Mouse (Mus musculus): ENCODE results near the gene Mars. TPM values are rescaled to one million over a fixed set of nuclear protein-coding genes. Genes with fewer than 3 reads are reported as not detected.

Gene Mars
- polyA plus RNA-seq, 1 experiment from 2014 or later = 112 TPM

DNA sequence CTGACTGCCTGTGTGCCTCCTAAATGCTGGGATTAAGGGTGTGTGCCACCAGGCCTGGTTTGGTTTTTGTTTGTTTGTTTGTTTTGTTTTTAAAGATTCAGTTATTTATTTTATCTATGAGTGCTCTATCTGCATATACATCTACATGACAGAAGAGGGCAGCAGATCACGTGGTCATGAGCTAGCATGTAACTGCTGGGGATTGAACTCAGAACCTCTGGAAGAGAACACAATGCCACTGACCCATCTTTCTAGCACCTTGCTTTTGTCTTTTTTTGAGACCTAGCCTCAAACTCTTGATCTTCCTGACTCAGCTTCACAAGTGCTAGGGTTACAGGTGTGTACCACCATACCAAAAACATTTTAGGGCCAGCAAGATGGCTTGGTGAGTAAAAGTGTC lies 23.7 kb upstream of the Mars start:
- peaks cover 50% of the 10 kb centered on the region for H3K27me3 ChIP-seq
- ATAC-seq (ENCODE audit: insufficient read depth) = no peak
- 35% methylated on average over 1 of the region's 1 CpGs for WGBS (ENCODE audit: insufficient replicate concordance)

GRCm38 (mm10) chr10:127333152-127333551 lies 21.6 kb upstream of the Mars start:
- Histone ChIP-seq H3K9me3 (replicated peaks) (no peaks in the 10 kb centered on the region), H3K27ac (replicated peaks) (no peak overlapping the region), H3K4me2 (no peak overlapping the region), H3K27me3 (peaks cover 29% of the 10 kb centered on the region), H3K36me3 (replicated peaks) (peaks cover 3% of the 10 kb centered on the region; the same call in 1 of the 2 replicates), H3K9ac (no peak overlapping the region), H3K4me3 (replicated peaks) (no peak overlapping the region), H3K4me1 (replicated peaks) (no peaks in the 10 kb centered on the region; the same call in none of the 2 replicates)
- whole genome bisulfite sequencing (ENCODE audit: insufficient replicate concordance) = 40% methylated on average over 5 of the region's 5 CpGs
- ATAC-seq (ENCODE audit: insufficient read depth) = no peak

More for the DNA sequence above, 23.7 kb upstream of the Mars start:
- H3K4me3 ChIP-seq (replicated peaks) = no peak overlapping the region
- H3K9me3 ChIP-seq (replicated peaks) = no peaks in the 10 kb centered on the region
- H3K4me2 ChIP-seq = no peak overlapping the region
- no peak overlapping the region for H3K9ac ChIP-seq
- H3K27ac ChIP-seq (replicated peaks) = no peak overlapping the region
- peaks cover 13% of the 10 kb centered on the region for H3K4me1 ChIP-seq (replicated peaks)
- H3K36me3 ChIP-seq (replicated peaks) = no peaks in the 10 kb centered on the region

DNA sequence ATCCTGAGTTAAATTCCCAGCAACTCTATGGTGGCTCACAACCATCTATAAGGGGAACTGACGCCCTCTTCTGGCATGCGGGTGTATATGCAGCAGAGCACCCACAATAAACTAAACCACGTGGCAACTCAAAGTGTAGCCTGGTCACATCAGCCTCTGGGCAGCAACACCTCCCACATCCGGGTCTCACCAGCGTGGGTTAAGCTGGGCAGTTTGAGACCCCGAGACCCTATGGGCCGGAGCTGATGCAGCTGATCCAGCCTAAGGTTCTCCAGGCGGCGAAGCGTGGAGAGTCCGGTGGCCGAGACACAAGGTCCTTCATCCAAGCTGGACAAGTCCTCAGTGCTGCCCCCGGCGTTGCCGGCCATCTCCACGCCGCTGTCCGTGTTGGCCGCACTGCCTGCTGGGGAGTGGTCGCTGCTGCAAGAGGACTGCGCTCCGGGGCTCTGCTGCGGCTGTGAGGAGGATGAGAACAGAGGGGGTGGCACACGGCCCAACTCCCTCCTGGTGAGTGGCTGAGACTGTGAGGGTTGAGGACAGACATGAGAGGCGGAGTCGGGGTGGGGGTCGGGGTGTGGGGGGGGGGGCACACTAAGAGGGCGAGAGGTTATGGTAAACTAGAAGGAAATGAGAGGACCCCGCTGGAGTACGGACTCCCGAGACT lies 20.8 kb upstream of the Mars start:
- Histone ChIP-seq H3K4me2 (peak overlapping the region; percentile 38; the same call in 1 of the 2 replicates), H3K9me3 (replicated peaks) (no peaks in the 10 kb centered on the region), H3K4me1 (replicated peaks) (no peaks in the 10 kb centered on the region; the same call in none of the 2 replicates), H3K27me3 (peaks cover 27% of the 10 kb centered on the region), H3K4me3 (replicated peaks) (no peak overlapping the region), H3K9ac (no peak overlapping the region), H3K27ac (replicated peaks) (no peak overlapping the region), H3K36me3 (replicated peaks) (peaks cover 3% of the 10 kb centered on the region; the same call in 1 of the 2 replicates)
- WGBS (ENCODE audit: insufficient replicate concordance) = 32% methylated on average over 31 of the region's 31 CpGs
- no peak for ATAC-seq (ENCODE audit: insufficient read depth)

- Histone ChIP-seq H3K27ac (replicated peaks) (no peak overlapping the region), H3K9me3 (replicated peaks) (no peaks in the 10 kb centered on the region), H3K9ac (no peak overlapping the region), H3K4me1 (replicated peaks) (peaks cover 19% of the 10 kb centered on the region), H3K27me3 (peaks cover 31% of the 10 kb centered on the region), H3K4me2 (no peak overlapping the region), H3K4me3 (replicated peaks) (no peak overlapping the region), H3K36me3 (replicated peaks) (peaks cover 3% of the 10 kb centered on the region; the same call in 1 of the 2 replicates)
- no peak for ATAC-seq (ENCODE audit: insufficient read depth)
- WGBS (ENCODE audit: insufficient replicate concordance) = 73% methylated on average over 7 of the region's 7 CpGs
Measured at GRCm38 (mm10) chr10:127330212-127330611, 18.6 kb upstream of the Mars start.

GRCm38 (mm10) chr10:127327461-127328145 lies 16.0 kb upstream of the Mars start:
- Histone ChIP-seq H3K27ac (replicated peaks) (no peak overlapping the region), H3K27me3 (peaks cover 31% of the 10 kb centered on the region), H3K4me2 (no peak overlapping the region; the same call in 1 of the 2 replicates), H3K4me1 (replicated peaks) (peaks cover 42% of the 10 kb centered on the region), H3K9ac (no peak overlapping the region), H3K9me3 (replicated peaks) (no peaks in the 10 kb centered on the region), H3K4me3 (replicated peaks) (no peak overlapping the region), H3K36me3 (replicated peaks) (peaks cover 3% of the 10 kb centered on the region; the same call in 1 of the 2 replicates)
- ATAC-seq (ENCODE audit: insufficient read depth) = no peak
- 73% methylated on average over 18 of the region's 18 CpGs for WGBS (ENCODE audit: insufficient replicate concordance)

DNA sequence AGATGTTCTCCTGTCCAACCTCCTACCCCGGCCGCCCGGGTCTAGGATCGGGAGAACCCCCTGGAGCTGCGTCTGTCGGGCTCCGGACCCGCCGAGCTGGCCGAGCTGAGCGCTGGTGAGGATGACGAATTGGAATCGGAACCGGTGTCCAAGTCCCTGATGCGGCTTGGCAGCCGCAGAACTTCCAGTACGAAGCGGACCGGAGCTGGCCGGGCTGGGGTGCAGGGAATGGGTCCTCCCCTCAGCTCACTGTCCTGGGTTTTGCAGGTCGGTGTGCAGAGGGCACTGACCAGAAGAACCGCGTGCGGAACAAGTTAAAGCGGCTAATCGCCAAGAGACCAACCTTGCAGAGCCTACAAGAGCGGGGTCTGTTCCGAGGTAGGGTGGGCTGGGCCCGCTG lies 15.2 kb upstream of the Mars start:
- 24% methylated on average over 29 of the region's 29 CpGs for WGBS (ENCODE audit: insufficient replicate concordance)
- H3K4me1 ChIP-seq (replicated peaks) = peaks cover 46% of the 10 kb centered on the region
- peaks cover 33% of the 10 kb centered on the region for H3K27me3 ChIP-seq
- peaks cover 3% of the 10 kb centered on the region; the same call in 1 of the 2 replicates for H3K36me3 ChIP-seq (replicated peaks)
- H3K4me2 ChIP-seq = peak overlapping the region; percentile 90
- H3K9ac ChIP-seq = peak overlapping the region; percentile 62
- no peak overlapping the region for H3K27ac ChIP-seq (replicated peaks)
- H3K4me3 ChIP-seq (replicated peaks) = peak overlapping the region; percentile 61
- no peaks in the 10 kb centered on the region for H3K9me3 ChIP-seq (replicated peaks)
- no peak for ATAC-seq (ENCODE audit: insufficient read depth)

- ATAC-seq (ENCODE audit: insufficient read depth) = peak; percentile 48
- under 1% methylated on average over 54 of the region's 54 CpGs for WGBS (ENCODE audit: insufficient replicate concordance)
- Histone ChIP-seq H3K4me3 (replicated peaks) (peak overlapping the region; percentile 61), H3K27me3 (peaks cover 27% of the 10 kb centered on the region), H3K4me2 (peak overlapping the region; percentile 90), H3K36me3 (replicated peaks) (peaks cover 3% of the 10 kb centered on the region; the same call in 1 of the 2 replicates), H3K4me1 (replicated peaks) (peaks cover 46% of the 10 kb centered on the region), H3K27ac (replicated peaks) (no peak overlapping the region), H3K9me3 (replicated peaks) (no peaks in the 10 kb centered on the region), H3K9ac (peak overlapping the region; percentile 62)
Measured at GRCm38 (mm10) chr10:127326017-127326801, 14.6 kb upstream of the Mars start.

DNA sequence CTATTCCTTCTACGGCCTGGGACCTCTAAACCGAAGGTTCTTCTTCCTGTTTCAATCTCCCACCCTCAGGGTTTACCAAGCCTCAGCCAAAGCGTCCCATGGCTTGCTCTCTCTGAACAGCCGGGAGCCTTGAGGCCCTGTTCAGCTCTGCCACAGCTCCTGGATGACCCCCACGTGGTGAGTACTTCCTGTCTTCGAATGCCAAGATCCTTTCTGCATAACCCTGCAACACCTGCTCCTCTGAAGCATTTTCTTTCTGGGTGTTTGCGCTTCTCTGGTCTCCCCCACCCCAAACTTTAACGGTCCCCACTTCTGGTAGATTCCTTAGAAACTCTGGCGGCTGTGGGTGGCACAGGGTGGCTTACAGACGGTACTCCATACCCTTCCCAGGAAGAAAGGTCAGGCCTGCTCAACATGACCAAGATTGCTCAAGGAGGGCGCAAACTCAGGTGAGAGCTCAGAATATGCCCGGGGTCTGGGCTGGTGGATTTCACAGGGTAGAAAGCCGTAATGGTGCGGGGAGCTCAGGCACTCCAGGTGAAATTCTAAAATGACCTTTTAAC lies 13.9 kb upstream of the Mars start:
- Histone ChIP-seq H3K9ac (peak overlapping the region; percentile 62), H3K4me3 (replicated peaks) (peak overlapping the region; percentile 61), H3K4me2 (peak overlapping the region; percentile 90), H3K4me1 (replicated peaks) (peaks cover 52% of the 10 kb centered on the region), H3K27me3 (peaks cover 27% of the 10 kb centered on the region), H3K9me3 (replicated peaks) (no peaks in the 10 kb centered on the region), H3K36me3 (replicated peaks) (peaks cover 3% of the 10 kb centered on the region; the same call in 1 of the 2 replicates), H3K27ac (replicated peaks) (no peak overlapping the region)
- 13% methylated on average over 14 of the region's 14 CpGs for WGBS (ENCODE audit: insufficient replicate concordance)
- no peak for ATAC-seq (ENCODE audit: insufficient read depth)

DNA sequence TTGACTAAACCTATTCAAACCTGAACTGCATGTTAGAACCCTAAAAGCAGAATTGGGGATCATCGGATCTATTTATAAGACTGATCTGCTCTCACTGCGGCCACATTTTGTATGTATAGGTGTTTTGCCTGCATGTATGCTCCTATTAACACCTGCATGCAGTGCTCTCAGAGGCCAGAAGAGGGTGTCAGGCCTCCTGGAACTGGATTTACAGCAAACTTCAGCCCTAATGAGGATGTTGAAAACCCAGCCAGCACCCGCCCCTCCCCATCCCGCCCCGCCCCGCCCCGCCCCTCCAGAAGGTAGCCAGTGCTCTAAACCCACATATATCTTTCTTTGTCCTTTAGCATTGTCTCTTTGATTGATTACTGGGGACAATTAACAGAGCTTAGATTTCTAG lies 12.9 kb upstream of the Mars start:
- Histone ChIP-seq H3K27me3 (peaks cover 27% of the 10 kb centered on the region), H3K4me1 (replicated peaks) (peaks cover 52% of the 10 kb centered on the region), H3K4me3 (replicated peaks) (peak overlapping the region; percentile 36), H3K36me3 (replicated peaks) (peaks cover 2% of the 10 kb centered on the region; the same call in 1 of the 2 replicates), H3K9me3 (replicated peaks) (no peaks in the 10 kb centered on the region), H3K4me2 (peak overlapping the region; percentile 90), H3K9ac (no peak overlapping the region), H3K27ac (replicated peaks) (no peak overlapping the region)
- WGBS (ENCODE audit: insufficient replicate concordance) = 2% methylated on average over 7 of the region's 7 CpGs
- peak; percentile 43; the same call in 1 of the 2 replicates for ATAC-seq (ENCODE audit: insufficient read depth)

- Histone ChIP-seq H3K36me3 (replicated peaks) (no peaks in the 10 kb centered on the region), H3K4me3 (replicated peaks) (peak overlapping the region; percentile 36), H3K4me2 (peak overlapping the region; percentile 90), H3K27me3 (peaks cover 27% of the 10 kb centered on the region), H3K9me3 (replicated peaks) (no peaks in the 10 kb centered on the region), H3K27ac (replicated peaks) (peak overlapping the region; percentile 60), H3K9ac (no peak overlapping the region; the same call in 1 of the 2 replicates), H3K4me1 (replicated peaks) (peaks cover 52% of the 10 kb centered on the region)
- WGBS (ENCODE audit: insufficient replicate concordance) = 20% methylated on average over 17 of the region's 17 CpGs
- no peak for ATAC-seq (ENCODE audit: insufficient read depth)
Measured at GRCm38 (mm10) chr10:127323131-127323855, 11.7 kb upstream of the Mars start.

Measured in liver, embryonic 15.5 days (tissue).